Mouse (Mus musculus): ENCODE measurements around the gene Trip6.
"Not testable (repeated sequence)": the region's sequence is repeated elsewhere in the genome, so short reads cannot be mapped to it uniquely, and the experiment has no call there.

Trip6 gene

GRCm38 (mm10) chr5:137295712-137296111, 18.5 kb downstream of the Trip6 start:
- no peak for DNase-seq

GRCm38 (mm10) chr5:137295296-137295695, 18.9 kb downstream of the Trip6 start:
- DNase-seq = no peak

GRCm38 (mm10) chr5:137294744-137295093, 19.5 kb downstream of the Trip6 start:
- no peak for DNase-seq

GRCm38 (mm10) chr5:137293839-137294743, 20.1 kb downstream of the Trip6 start, which contains the start of gene Ufsp1:
Gene Ufsp1, plus strand, starts transcription at chr5:137294629.
- peak; percentile 95 for DNase-seq

- peak; percentile 91 for DNase-seq
Measured at GRCm38 (mm10) chr5:137293282-137293681, 20.9 kb downstream of the Trip6 start.

- no peak for DNase-seq
Measured at GRCm38 (mm10) chr5:137291381-137291926, 22.8 kb downstream of the Trip6 start.

- peak; percentile 77 for DNase-seq
Measured at GRCm38 (mm10) chr5:137290677-137291076, 23.5 kb downstream of the Trip6 start.

- no peak for DNase-seq
Measured at GRCm38 (mm10) chr5:137289591-137290365, 24.4 kb downstream of the Trip6 start.

GRCm38 (mm10) chr5:137288999-137289470, 25.2 kb downstream of the Trip6 start:
- peak; percentile 25 for DNase-seq

- DNase-seq = no peak
Measured at GRCm38 (mm10) chr5:137287953-137288743, 26.1 kb downstream of the Trip6 start.

- no peak for DNase-seq
Measured at GRCm38 (mm10) chr5:137287032-137287952, 26.9 kb downstream of the Trip6 start, which contains the start of gene Ache. Gene Ache, plus strand, starts transcription at chr5:137287519.

GRCm38 (mm10) chr5:137286655-137287031, 27.6 kb downstream of the Trip6 start:
- DNase-seq = peak; percentile 89

- no peak for DNase-seq
Measured at GRCm38 (mm10) chr5:137285986-137286385, 28.2 kb downstream of the Trip6 start.

- peak; percentile 45 for DNase-seq
Measured at GRCm38 (mm10) chr5:137285045-137285444, 29.2 kb downstream of the Trip6 start.

GRCm38 (mm10) chr5:137284411-137284810, 29.8 kb downstream of the Trip6 start:
- not testable (repeated sequence) for DNase-seq

GRCm38 (mm10) chr5:137277360-137278342, 36.6 kb downstream of the Trip6 start:
- peak; percentile 53 for DNase-seq

- no peak for DNase-seq
Measured at GRCm38 (mm10) chr5:137268131-137268910, 45.9 kb downstream of the Trip6 start.

- DNase-seq = no peak
Measured at GRCm38 (mm10) chr5:137264787-137265186, 49.4 kb downstream of the Trip6 start.
